Mouse (Mus musculus) heart, postnatal 0 days (tissue): ENCODE results near the gene Minpp1. TPM values are rescaled to one million over a fixed set of nuclear protein-coding genes. Genes with fewer than 3 reads are reported as not detected.

Experiments
- ATAC-seq: fragments of 200-750 bp; cut with Nextera tagmentation; 2 replicates; pipeline ENCODE4 v1.8.0; 2017; ENCODE audit warnings: low read depth, moderate number of reproducible peaks, moderate library complexity; ENCODE audit not compliant: insufficient read depth
- DNase-seq: peaks from one replicate; pipeline ENCODE4 v3.0.0-alpha.2; 2016; ENCODE audit warnings: low spot score
- H3K27ac ChIP-seq: fragments of 300-500 bp; sonication (generic); 2 replicates; pipeline ENCODE4 v1.5.1; 2014; ENCODE audit warnings: low read depth, mild to moderate bottlenecking
- H3K27me3 ChIP-seq: fragments of 300-500 bp; sonication (generic); 2 replicates; pipeline ENCODE4 v1.6.1; 2014; ENCODE audit warnings: low read length, mixed read lengths; ENCODE audit not compliant: control insufficient read depth, insufficient read depth
- H3K36me3 ChIP-seq: fragments of 300-500 bp; sonication (generic); replicated peaks from 2 replicates; pipeline ENCODE4 v1.6.1; 2014; ENCODE audit warnings: low read length, mixed read lengths; ENCODE audit not compliant: control insufficient read depth, insufficient read depth
- H3K4me1 ChIP-seq: fragments of 300-500 bp; sonication (generic); 2 replicates; pipeline ENCODE4 v1.6.1; 2014; ENCODE audit warnings: antibody characterized with exemption; ENCODE audit not compliant: control insufficient read depth, insufficient read depth
- H3K4me2 ChIP-seq: fragments of 300-500 bp; sonication (generic); 2 replicates; pipeline ENCODE4 v1.6.1; 2014; ENCODE audit warnings: low read depth, mild to moderate bottlenecking, low read length, moderate library complexity
- H3K4me3 ChIP-seq: fragments of 300-500 bp; sonication (generic); 2 replicates; pipeline ENCODE4 v1.5.1; 2014; ENCODE audit warnings: low read depth, low read length
- H3K9ac ChIP-seq: fragments of 300-500 bp; sonication (generic); replicated peaks from 2 replicates; pipeline ENCODE4 v1.6.1; 2014; ENCODE audit warnings: low read depth, low read length, mixed read lengths
- H3K9me3 ChIP-seq: fragments of 300-500 bp; sonication (generic); replicated peaks from 2 replicates; pipeline ENCODE4 v1.6.1; 2016; ENCODE audit warnings: low read length; ENCODE audit not compliant: control insufficient read depth
- CTCF ChIP-seq: IDR thresholded peaks from 2 replicates; pipeline ENCODE4 v1.5.1; 2016; ENCODE audit warnings: antibody characterized with exemption, control low read depth, low read depth
- EP300 ChIP-seq: IDR thresholded peaks from 2 replicates; pipeline ENCODE4 v1.6.1; 2016; ENCODE audit warnings: antibody characterized with exemption, low read depth
- WGBS: fragments of 180-500 bp; shearing (Covaris S2); extraction: QIAGEN DNeasy Blood & Tissue Kit; methylation state at CpG from one replicate; pipeline ENCODE4 v1.1.7; 2014; 5-methylcytosine and 5-hydroxymethylcytosine counted together
- polyA plus RNA-seq: library from polyadenylated mRNA; unstranded; fragments of >200 nt; fragmentation: Nextera tagmentation; extraction: Ambion mirVana; gene quantifications from 2 replicates; pipeline ENCODE4 v1.2.1, GENCODE M21; 2015
- total RNA-seq: library from RNA; depleted of rRNA; stranded (reverse); fragments of >200 nt; gene quantifications from 2 replicates; pipeline ENCODE4 v1.2.3, GENCODE M21; 2014; ENCODE audit warnings: low replicate concordance; rRNA removed

Minpp1 gene
- total and polyA plus RNA-seq, 2 experiments from 2014 or later = 29.3 to 84.1 TPM

DNA sequence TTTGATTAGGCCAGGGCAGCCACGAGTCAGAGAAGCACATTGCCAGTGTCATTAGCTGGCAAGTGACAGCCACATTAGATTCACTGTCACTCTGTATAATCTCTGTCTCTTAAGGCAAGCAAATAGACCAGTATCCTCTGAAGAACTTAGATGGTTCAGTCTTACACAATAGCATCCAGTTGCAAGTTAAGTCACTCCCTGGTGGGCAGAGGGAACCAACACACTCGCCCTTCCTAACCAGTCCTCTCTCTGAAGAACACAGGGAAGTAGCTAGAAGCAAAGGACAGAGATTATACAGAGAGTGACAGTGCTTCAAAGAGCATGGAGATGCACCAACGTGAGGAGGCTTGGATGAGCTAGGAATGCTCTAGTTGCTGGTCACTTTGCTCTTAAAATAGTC is 67.7 kb downstream of the Minpp1 start:
- 66% methylated on average over 3 of the region's 3 CpGs for WGBS
- no peaks in the 10 kb centered on the region for H3K4me1 ChIP-seq
- no peak for TF ChIP-seq CTCF
- no peak for TF ChIP-seq EP300
- H3K9ac ChIP-seq = no peak overlapping the region
- no peak overlapping the region for H3K4me3 ChIP-seq
- DNase-seq (no peak), ATAC-seq (no peak)
- H3K27me3 ChIP-seq = no peaks in the 10 kb centered on the region
- H3K36me3 ChIP-seq = no peaks in the 10 kb centered on the region
- no peak overlapping the region for H3K4me2 ChIP-seq
- H3K27ac ChIP-seq = no peak overlapping the region
- no peaks in the 10 kb centered on the region for H3K9me3 ChIP-seq

DNA sequence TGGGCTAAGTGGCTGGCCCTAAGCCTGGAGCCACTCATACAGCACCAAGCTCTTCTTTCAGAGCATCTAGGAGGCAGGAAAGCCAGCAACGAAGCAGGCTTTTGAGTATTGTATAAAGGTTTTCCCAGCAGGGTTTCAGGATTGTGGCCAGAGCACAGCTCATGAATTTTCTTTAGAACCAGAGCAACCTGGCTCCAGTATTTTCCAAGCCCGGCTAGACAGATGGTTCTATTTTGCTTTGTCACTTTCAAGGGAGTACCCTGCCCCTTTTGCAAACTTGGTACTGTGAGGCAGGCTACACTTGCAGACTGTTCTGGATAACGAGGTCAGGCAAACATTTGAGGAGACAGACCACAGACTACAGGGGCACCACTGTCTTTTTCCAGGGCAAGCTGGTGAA is 69.7 kb downstream of the Minpp1 start:
- no peak overlapping the region for H3K4me3 ChIP-seq
- no peak overlapping the region for H3K9ac ChIP-seq
- no peak for TF ChIP-seq CTCF
- TF ChIP-seq EP300 = no peak
- H3K4me2 ChIP-seq = no peak overlapping the region
- WGBS = 39% methylated on average over 3 of the region's 3 CpGs
- no peaks in the 10 kb centered on the region for H3K36me3 ChIP-seq
- DNase-seq = no peak
- no peak overlapping the region for H3K27ac ChIP-seq
- no peak for ATAC-seq
- no peaks in the 10 kb centered on the region for H3K4me1 ChIP-seq
- H3K9me3 ChIP-seq = no peaks in the 10 kb centered on the region
- H3K27me3 ChIP-seq = no peaks in the 10 kb centered on the region

Other genes with a start within 250 kb of the Minpp1 start
- 52.0 and 78.8 TPM in 2 replicates for gene Sgms1, start 96.1 kb upstream of the Minpp1 start, total RNA-seq
- gene Sgms1, start 96.1 kb upstream of the Minpp1 start, polyA plus RNA-seq = 29.4 and 31.1 TPM in 2 replicates
- 41.4 and 54.3 TPM in 2 replicates for gene Rpl9-ps6, start 19.2 kb upstream of the Minpp1 start, total RNA-seq
- 49.2 and 53.3 TPM in 2 replicates for gene Rpl9-ps6, start 19.2 kb upstream of the Minpp1 start, polyA plus RNA-seq
- 5.3 and 9.0 TPM in 2 replicates for gene Papss2, start 110.0 kb downstream of the Minpp1 start, total RNA-seq
- gene Papss2, start 110.0 kb downstream of the Minpp1 start, polyA plus RNA-seq = 1.5 and 2.0 TPM in 2 replicates